Mouse (Mus musculus): Measurements from ENCODE around the gene Chsy1.

GRCm38 (mm10) chr7:66196609-66197445, 87.5 kb downstream of the Chsy1 start:
- TF ChIP-seq CTCF (IDR thresholded peaks at IDR 0.05; ENCODE audit: low read depth) (no peak), EP300 (IDR thresholded peaks at IDR 0.05; ENCODE audit: low read depth) (peak; percentile 94)

All from liver, embryonic 14.5 days (tissue).